Mouse (Mus musculus): Measurements from ENCODE around the gene Kif26b. TPM values are rescaled to one million over a fixed set of nuclear protein-coding genes. Genes with fewer than 3 reads are reported as not detected.

Gene Kif26b
- polyA plus RNA-seq, 1 experiment from 2014 or later = 0.07 TPM

DNA sequence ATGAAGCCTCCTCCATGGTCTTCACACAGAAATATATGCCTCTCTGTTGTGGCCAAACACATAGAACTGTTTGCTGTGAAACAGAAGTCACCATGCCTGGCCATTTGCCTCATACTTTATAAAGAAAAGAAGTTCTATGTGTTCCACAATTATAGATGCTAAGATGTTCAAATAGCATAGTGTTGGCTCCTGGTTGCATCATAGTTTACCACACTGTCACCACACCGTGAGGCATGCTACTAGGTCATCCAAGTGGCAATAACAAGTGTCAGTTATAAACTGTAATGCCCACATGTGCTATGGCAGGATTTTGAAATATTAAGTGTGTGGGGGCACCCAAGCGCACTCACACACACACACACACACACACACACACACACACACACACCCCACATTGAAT is 236.7 kb downstream of the Kif26b start:
- DNase-seq (ENCODE audit: low spot score) = no peak

DNA sequence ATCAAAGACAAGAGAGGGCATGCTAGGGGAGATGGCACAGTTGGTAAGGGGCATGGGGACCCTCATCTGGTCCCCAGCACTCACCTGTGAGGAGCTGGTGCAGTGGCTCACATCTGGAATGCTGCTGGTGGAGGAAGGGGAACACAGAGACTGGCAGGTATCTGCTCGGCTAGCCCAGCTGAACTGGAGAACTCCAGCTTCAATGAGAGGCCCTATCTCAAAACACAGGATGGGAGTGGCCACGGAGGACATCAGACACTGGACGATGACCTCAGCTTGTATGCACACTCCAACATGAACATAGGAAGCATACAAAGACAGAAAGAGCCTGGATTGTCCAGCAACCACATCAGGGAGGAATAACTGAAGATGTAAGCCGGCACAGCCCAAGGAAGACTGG is 240.1 kb downstream of the Kif26b start:
- no peak for DNase-seq (ENCODE audit: low spot score)

DNA sequence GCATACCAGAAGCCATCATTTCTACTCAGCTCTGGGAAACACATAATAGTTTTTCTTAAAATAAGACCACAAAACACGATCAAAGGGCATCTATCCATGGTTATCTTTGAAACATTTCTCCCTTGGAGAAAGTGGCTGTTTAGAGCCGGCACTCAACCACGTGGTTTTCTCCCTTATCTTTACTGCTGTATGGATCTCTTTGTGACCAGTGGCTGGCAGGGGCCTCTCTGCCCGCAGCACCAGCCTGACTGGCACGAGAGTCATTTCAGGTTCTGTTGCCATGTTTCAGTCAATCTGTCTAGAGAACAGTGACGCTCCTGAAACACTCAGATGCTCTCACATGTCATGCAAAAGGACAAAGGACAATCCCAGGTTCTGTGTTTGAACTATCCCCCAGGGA is 241.1 kb downstream of the Kif26b start:
- DNase-seq (ENCODE audit: low spot score) = no peak

DNA sequence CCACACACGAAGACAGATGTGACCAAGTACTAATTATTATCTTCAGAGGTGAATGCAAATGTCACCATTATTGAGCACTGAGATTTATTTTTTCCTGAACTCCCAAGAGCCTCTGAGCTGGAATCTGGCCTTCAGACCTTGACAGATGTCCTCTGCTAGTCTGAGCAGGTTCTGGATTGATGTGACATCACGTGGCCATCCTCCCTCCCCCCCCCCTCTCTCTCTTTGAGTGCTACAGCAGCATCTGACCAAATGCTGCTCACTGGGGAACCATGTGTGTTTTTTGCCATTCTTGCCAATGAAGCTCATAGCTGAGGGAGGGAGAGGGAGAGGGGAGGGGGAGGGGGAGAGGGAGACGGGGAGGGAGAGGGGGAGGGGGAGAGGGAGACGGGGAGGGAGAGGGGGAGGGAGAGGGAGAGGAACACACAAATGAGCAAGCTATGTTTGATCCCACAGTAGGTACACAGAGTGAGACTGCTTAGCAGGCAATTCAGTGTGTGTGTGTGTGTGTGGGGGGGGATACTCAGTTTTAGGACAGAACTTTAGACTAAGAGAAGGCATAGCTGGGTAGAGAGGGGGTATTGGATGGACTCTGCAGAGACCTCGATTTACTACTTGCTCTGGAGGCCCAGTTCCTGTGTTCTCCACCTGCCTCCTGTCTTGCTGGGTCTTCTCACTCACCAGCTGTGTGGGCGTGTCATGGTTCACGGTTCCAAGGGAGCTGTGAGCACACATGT is 241.9 kb downstream of the Kif26b start:
- DNase-seq (ENCODE audit: low spot score) = no peak

DNA sequence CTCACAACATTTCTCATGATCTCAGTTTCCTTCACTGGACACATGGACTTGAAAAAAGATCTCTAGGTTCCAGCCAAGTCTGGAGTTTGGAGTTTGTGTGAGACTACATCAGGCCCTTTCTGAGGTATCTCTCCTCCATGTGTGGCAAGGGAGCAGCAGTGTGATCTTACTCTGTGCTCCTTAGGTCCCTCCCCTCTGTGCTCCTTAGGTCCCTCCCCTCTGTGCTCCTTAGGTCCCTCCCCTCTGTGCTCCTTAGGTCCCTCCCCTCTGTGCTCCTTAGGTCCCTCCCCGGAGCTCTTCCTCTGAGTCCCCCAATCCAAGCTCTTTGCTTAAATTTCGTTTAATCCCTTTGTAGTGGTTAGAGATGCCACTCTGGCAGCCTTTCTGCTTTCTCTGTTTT is 250.8 kb downstream of the Kif26b start:
- no peak for DNase-seq (ENCODE audit: low spot score)

DNA sequence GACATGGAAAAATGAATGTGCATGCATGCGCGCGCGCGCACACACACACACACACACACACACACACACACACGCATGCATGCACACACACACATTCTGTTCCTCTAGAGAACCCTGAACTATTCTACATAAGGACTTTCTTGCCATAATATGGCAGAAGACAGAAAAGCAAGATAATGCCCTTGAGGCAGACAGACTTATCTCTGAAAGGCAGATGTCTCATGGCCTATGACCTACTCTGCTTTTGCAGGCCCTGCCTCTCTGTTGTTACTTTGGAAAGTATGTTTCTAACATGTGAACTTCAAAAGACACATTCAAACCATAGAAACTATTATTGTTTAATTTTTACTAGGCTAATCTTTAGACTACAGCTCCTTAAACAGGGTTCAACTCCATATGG is 255.1 kb downstream of the Kif26b start:
- no peak for DNase-seq (ENCODE audit: low spot score)

DNA sequence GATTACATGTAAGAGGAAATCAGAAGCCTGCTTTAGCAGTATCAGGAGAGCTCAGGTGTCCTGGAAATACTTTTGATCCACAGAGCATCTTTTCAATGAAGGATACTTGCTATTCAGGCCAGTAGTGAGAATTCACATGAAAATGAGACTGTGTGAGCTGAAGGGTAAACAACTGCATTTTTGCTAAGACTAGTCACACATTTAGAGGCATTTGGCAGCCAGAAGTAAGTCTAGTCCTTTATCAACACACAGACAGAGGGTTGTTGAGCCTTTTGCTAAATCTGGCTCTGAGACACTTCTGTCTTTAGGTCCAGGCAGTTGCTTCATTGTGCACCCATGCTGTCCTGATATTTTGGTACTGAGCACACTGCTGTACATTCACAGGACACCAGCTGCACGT is 262.3 kb downstream of the Kif26b start:
- no peak for DNase-seq (ENCODE audit: low spot score)

DNA sequence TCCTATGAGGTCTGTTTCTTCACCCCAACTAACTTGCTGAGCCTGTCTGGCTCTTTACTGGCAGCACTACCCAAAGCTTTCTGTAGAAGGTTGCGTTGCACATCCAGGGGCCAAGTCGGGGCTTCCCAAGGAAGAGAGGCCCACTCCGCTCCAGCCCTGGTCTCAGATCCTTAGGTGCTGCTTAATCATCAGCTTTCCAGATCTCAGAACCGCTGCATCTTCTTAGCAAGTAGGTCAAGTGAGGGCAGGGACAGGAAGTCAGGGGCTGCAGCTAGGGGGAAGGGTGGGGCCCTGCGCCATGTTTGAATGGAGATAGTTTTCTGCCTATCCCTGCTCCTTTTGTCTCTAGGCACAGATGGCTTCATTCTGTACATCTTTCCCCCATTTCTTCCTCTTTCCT is 263.8 kb downstream of the Kif26b start:
- no peak for DNase-seq (ENCODE audit: low spot score)

DNA sequence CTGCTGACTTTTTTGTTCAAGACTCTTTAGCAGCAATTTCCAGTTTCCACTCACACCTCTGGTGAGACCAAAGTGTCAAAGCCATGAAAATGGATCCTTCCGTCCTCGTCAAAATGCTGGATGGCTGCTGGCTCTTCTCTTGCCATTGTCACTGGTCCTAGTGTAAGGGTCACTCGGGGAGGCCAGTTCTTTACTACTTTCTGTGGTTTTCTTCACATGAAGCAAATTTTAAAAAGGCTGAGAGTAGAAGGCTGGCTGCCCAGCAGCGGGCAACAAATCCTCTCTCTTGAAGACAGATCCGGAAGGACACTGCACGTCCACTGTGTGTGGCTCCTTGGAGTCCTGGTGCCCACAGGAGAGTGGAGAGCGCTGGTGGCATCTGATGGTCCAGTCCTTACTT is 265.9 kb downstream of the Kif26b start:
- no peak for DNase-seq (ENCODE audit: low spot score)

DNA sequence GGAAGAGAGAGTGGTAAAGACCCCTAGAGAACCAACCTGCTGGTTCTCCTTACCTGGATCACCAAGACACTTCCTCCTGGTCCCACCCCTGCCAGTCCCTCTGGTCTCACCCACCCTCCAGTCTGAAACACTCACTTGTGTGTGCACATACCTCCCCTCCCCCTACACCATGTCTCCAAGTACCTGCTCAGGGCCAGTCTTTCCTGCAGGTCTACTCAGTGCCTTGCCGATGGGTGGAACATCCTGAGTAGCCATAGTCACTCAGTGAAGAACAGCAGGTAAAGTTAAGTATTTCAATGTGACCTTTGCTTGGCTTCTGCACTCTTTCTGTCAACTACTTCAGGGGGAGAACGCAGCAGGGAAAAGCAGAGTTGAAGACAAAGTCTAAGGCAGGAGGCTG is 268.5 kb downstream of the Kif26b start:
- DNase-seq (ENCODE audit: low spot score) = no peak

DNA sequence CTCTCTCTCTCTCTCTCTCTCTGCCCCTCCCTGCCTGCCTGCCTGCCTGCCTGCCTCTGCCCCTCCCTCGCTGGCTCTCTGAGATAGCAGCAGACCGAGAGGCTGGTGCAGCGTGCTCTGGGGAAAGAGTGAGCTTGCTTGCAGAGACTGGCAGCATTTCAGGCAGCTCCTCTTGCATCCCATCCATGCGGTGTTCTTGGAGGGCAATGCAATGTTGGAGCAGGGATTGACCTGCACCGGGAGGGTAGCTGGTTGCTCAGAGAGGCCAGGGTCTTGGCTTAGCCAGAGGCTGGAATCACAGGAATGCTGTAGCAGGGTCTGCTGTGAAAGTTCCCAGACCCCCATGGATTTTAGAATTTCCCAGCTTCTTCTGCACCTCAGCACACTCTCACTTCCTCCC is 269.4 kb downstream of the Kif26b start:
- DNase-seq (ENCODE audit: low spot score) = no peak

DNA sequence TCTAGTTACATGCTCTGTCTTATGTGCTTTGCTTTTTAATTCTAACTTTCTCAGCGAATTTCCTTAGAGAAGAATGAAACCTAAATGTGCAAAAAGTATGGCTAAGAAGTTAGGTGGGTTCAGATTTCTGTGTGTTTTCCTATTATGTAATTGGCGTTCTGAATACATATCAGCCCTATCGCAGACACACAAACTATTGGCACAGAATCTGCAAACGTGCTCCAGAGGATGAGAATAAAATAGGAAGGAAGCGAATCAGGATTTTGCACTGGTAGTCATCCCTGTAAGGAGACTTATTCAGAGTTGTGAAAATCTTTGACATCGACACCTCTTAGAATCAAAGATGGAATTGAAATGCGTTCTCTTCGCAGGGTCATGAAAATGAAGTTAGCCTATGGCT is 270.0 kb downstream of the Kif26b start:
- DNase-seq (ENCODE audit: low spot score) = no peak

DNA sequence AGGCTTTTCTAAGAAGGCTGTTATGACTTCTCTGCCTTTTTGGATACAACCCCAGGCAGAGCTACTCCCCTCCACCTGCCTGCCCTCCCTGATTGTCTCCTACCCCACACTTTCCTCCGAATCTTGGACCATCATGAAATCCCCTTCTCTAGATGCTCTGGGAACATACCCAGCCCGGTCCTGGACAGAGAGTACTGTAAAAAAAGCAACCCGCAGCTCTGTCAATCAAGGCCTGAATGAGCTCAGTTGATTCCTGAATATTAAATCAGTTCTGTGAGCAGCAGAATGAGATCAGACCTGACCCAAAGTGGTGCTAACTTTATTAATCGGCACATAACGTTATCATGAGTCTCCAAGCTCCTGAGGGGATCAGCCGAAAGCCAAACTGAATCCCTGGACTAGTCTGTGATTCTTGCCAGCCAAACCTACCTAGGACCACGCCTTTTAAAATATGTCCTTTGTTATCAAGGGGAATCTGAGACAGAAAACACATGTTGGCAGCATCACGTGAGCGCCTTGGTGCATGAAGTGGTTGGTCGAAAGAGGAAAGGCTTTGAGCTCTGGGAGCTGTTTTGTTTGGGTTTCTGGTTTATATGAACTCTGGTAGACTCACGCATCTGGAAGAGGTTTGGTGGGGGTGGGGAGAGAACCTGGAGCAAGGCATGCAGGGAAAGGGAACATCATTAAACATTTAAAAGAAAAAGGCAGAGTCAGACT is 271.1 kb downstream of the Kif26b start:
- DNase-seq (ENCODE audit: low spot score) = no peak

DNA sequence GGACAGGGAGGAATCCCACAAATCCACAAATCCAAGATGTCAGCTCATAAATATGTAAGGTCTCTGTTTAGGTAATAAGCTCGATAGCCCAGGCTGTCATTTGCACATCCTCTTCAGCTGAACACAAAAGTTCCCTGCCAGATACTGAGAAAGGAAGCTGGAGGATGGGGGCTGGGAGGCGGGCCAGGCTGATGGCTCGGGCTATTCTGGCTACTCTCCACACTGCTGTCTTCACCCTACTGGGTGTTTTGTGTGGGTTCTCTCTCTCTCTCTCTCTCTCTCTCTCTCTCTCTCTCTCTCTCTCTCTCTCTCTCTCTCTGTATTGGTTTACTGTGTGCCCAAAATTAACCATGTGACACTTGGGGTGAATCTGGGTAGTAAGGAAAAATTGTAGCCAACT is 274.2 kb downstream of the Kif26b start:
- no peak for DNase-seq (ENCODE audit: low spot score)

DNA sequence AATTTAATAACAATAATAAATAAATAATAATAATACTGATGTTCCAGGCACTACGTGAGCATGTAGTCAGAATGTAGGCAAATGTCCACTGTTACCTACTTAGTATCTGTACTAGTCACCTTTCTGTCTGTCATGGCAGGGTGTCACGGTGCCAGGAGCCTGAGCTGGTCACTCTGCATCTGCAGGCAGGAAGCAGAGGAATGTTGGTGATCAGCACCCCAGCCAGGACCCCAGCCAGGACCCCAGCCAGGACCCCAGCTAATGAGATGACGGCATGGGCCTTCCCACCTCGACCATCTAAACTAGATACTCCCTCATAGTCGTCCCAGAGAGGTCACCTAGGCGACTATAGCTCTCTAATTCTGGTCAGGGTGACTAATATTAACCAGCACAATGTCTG is 288.6 kb downstream of the Kif26b start:
- no peak for DNase-seq (ENCODE audit: low spot score)

DNA sequence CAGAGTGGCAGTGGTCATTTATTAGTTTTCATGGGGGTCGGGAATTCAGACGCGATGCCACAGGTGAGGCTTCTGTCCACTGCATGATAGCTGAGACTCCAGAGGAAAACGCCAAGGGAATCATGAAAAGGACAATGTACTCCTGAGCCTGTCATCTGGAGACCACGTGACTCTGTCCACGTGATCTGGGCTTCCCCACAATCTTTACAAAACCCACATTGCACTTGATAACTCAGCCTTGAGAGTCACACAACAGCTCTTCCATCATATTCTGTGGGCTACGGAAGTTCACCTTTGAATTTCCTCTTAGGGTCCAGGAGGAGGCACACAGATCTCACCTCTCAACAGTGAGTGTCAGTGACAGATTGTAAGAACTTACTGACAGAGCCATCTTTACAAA is 290.1 kb downstream of the Kif26b start:
- no peak for DNase-seq (ENCODE audit: low spot score)

DNA sequence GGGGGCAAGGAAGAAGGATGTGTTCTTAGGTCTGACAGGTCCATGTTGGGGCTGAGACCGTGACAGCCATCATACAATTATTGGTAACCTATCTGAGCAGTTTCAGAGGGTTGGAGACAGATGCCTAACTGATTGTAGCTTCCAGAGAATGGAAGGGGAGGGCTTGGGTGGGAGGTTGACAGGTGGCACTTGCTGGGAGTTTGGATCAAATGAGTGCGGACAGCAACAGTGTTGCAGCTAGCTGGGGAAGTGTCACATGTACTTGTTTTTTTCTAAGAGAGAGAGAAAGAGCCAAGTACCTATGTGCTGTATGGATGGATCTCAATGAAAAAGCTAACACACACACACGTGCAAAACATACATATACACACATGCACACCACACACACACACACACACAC is 291.2 kb downstream of the Kif26b start:
- DNase-seq (ENCODE audit: low spot score) = no peak

DNA sequence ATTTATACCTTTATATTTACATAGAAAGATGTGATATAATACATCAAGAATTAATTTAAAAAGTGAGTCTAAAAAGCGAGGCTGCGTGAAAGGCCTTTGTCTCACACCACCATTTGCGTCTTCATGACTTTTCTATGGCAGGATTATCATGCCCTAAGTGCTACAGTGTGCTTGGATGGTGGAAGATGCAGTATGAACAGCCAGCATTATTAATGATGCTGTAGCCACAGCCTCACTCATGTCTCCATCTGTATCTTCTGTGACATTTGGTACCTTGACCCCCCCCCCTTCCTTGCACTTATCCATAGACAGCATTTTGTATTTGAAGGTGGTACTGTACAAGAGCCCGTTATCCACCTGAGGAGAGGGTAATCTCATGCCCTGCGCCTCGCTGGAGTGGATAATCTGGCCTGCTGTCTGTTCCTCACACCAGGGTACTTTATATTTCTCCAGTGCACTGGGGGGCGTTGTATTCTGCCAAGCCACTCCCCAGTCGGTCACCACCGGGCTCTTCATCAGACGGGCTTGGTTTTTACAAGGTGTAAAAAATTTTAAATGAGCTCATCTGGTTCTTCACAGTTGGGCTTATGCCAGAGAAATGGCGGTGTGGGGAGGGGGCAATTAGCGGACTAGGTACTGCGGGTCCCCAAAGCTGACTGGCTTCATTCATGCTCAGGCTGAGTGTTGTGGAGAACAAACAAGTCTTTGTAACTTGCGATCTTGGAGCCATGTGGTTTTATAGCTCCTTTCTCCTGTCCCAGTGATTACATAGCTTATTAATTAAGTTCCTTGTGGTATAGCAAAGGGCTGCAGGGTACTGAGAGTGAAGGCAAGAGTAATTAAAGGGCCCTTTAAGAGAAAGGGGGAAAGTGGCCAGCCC is 291.9 kb downstream of the Kif26b start:
- no peak for DNase-seq (ENCODE audit: low spot score)

DNA sequence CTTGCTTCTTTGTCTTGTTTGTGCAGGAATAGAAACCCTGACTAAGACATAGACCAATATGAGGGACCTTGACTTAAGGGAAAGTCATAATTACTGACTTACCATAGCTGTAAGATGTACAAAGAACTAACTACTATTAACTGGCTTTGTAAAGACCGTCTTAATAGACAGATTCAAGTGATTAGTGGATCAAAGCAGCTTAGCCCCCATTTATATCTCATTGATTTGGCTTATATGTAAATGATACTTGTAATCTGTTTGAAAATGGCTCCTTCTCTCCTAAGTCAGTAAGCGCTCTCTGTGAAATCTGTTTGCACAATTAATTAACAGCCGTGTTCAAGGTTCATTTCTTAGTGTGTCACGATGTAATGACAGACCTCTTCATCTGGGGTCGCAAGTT is 295.9 kb downstream of the Kif26b start:
- DNase-seq (ENCODE audit: low spot score) = no peak

DNA sequence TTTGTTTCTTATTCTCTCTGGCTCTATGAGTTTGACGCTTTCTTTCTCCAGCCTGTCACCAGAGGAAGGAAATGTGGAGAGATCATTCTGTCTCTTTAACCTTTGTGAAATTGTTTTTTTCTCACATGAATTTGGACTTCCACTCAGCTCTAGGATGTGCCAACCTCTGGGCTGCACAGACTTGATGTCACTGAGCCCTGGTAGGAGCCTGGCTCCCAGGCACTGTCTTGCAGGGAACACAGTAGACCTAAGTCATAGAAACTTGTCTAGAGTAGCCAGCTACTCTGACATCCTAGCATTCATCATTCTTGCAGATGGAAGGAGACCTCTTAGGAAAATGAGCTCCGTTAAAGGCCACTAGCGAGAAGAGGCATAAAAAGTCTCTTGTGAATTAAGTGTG is 298.3 kb downstream of the Kif26b start:
- no peak for DNase-seq (ENCODE audit: low spot score)

DNA sequence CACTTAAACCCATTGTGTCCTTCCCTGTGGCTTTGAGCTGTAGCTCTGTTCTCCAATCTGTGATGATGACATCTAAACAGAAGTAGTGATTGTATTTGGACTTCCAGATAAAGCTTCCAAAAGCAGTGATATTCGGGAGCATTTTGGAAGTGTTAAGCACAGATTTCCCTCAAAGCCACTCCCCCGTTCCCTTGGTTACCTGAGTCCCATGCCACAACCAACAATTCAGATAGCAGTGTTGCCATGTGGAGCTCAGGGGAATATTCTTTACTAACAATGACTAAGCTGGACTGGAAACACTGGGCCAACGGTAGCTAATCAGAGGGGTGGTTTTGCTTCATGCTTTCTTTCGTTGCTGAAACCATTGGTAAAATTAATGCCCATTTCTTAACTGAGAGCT is 300.5 kb downstream of the Kif26b start:
- DNase-seq (ENCODE audit: low spot score) = no peak

DNA sequence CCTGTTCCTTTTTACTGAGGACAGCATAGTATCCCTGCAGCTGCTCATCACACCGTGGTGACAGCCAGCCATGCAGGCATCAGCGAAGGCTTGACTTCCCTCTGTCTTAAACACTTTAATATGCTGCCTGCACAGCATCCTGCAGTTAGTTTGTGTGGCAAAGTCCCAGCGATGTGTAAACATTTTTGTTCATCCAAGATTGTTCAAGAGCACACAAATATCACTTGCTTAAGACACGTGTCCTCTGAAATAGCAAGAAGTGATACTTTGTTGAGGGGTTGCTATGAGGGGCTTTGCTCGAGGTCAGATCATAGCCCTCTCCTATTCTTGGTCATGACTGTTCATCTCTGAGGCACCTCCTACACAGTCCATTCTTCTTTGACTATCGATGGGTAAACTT is 303.6 kb downstream of the Kif26b start:
- DNase-seq (ENCODE audit: low spot score) = no peak
